Comparison of ENCODE assay signal across 12 mouse cellular contexts in the genomic region with DNA sequence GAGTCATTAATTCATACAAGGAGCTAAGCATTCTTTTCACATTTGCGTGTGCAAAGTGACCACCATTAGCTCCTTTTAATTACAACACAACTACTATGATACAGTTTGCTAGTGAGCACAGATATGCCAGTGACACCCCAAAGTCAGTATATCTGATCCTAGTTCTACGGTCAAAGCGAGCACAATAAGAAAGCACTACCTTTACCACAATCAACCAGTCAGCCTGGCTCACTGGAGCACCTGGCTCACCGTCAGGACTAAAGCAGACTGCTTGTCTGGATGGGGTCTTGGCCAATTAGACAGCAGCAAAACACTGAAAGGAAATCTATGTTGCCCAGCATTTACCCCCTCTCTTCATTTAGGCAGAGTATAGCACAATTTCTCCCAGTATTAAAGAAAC.
"Had no signal": no experiment of that assay in that cellular context is flagged by ENCODE, and none has a peak within 500 bp of the region (broad histone marks: within the 10 kb centered on the region; RNA-seq: fewer than 3 reads in every experiment).

No protein-coding gene starts in this region.

- DNase-seq: left cerebral cortex, postnatal 4 days; liver; liver, embryonic 13.5 days; liver, postnatal 0 days; lung, adult 18-20 months; lung, adult 2 months; lung, embryonic 14.5 days; lung, postnatal 10 days; lung, postnatal 14 days; lung, postnatal 36 days; lung, postnatal 4 days; midbrain, embryonic 14.5 days had no signal
